Mouse (Mus musculus) embryonic facial prominence, embryonic 10.5 days (tissue): ENCODE data around the gene Gnb4. TPM values are rescaled to one million over a fixed set of nuclear protein-coding genes. Genes with fewer than 3 reads are reported as not detected.

ENCODE experiments used
- DNase-seq: peaks from one replicate; pipeline ENCODE4 v3.0.0-alpha.2; 2017; ENCODE audit warnings: low spot score
- H3K27ac ChIP-seq: fragments of 300-500 bp; sonication (generic); replicated peaks from 2 replicates; pipeline ENCODE4 v1.5.1; 2016; ENCODE audit warnings: mild to moderate bottlenecking
- H3K27me3 ChIP-seq: fragments of 300-500 bp; sonication (generic); replicated peaks from 2 replicates; pipeline ENCODE4 v1.6.1; 2016; ENCODE audit warnings: low read depth, mild to moderate bottlenecking; ENCODE audit not compliant: poor library complexity, severe bottlenecking
- H3K36me3 ChIP-seq: fragments of 300-500 bp; sonication (generic); replicated peaks from 2 replicates; pipeline ENCODE4 v1.6.1; 2016; ENCODE audit warnings: mild to moderate bottlenecking, moderate library complexity
- H3K4me1 ChIP-seq: fragments of 300-500 bp; sonication (generic); 2 replicates; pipeline ENCODE4 v1.6.1; 2016
- H3K4me3 ChIP-seq: fragments of 300-500 bp; sonication (generic); 2 replicates; pipeline ENCODE4 v1.5.1; 2016; ENCODE audit warnings: mild to moderate bottlenecking, moderate library complexity
- H3K9me3 ChIP-seq: fragments of 300-500 bp; sonication (generic); 2 replicates; pipeline ENCODE4 v1.6.1; 2016; ENCODE audit warnings: mild to moderate bottlenecking
- WGBS: fragments of 180-500 bp; shearing (Covaris S2); methylation state at CpG from one replicate; pipeline ENCODE4 v1.1.7; 2016; 5-methylcytosine and 5-hydroxymethylcytosine counted together
- polyA plus RNA-seq: library from polyadenylated mRNA; unstranded; fragments of >200 nt; fragmentation: Nextera tagmentation; extraction: Ambion mirVana; gene quantifications from 2 replicates; pipeline ENCODE4 v1.2.1, GENCODE M21; 2016

Gene Gnb4
- polyA plus RNA-seq, 1 experiment from 2014 or later, result 44.1 TPM

DNA sequence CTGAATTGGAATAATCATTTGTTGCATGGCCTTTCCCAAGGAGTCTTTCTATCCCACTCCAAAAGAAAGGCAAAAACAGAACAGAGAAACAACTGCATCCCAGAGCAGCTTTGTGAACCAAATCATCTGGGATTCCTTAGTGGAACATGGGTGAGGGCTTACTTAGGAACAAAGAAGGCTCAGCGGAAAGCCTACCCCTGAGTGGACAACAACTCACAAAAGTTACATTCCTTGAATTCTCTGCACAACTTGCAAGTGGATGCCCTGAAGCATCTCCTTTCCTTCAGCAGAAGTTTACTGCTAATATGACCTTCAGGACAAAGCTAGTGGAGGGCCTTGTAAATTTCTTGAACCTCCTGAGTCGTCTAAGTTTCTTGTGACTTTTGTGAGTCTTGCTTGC is 28.4 kb upstream of the Gnb4 start:
- Histone ChIP-seq H3K4me1 (no peaks in the 10 kb centered on the region), H3K9me3 (no peaks in the 10 kb centered on the region), H3K36me3 (no peaks in the 10 kb centered on the region), H3K27me3 (no peaks in the 10 kb centered on the region), H3K4me3 (no peak overlapping the region), H3K27ac (no peak overlapping the region)
- DNase-seq, result no peak
- WGBS, result 76% methylated on average over 2 of the region's 2 CpGs

DNA sequence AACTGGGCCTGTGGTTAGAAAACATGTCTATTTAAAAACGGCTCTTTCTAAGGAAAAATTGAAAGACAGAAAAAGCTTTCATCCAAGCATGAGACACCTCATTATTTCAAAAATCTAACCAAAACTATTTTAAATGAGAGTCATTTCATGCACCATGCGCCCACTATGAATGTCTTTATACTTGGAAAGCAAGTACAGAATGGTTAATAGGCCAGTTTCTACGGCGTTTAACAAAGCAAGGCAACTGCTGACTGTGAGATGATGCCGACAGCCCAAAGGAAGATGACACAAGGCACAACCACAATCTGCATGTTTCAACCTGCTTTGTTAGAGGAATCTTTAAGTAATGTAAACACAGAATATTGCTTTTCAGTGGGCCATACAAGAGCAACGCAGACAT is 25.7 kb upstream of the Gnb4 start:
- Histone ChIP-seq H3K27me3 (no peaks in the 10 kb centered on the region), H3K36me3 (no peaks in the 10 kb centered on the region), H3K4me3 (no peak overlapping the region), H3K27ac (no peak overlapping the region), H3K4me1 (no peaks in the 10 kb centered on the region), H3K9me3 (no peaks in the 10 kb centered on the region)
- WGBS, result 88% methylated on average over 6 of the region's 6 CpGs
- DNase-seq, result no peak

DNA sequence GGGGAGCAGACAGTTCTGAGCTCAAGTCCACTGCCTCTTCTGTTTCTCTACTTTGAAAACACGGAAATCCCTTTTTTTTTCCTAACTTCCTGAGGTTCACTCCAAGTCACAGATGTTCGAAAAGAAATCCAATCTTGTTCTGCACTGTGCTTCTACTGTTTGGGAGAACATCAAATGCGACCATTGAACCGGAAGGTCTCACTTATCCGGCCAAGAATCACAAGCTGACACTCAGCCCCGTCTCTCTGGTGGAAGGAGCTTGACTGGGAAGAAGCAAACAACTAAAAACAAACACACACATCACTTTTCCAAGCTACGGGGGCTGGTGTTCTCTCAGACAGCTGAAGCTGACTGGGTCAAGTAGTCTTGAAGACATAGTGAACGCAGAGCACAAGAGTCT is 21.9 kb upstream of the Gnb4 start:
- Histone ChIP-seq H3K36me3 (no peaks in the 10 kb centered on the region), H3K9me3 (no peaks in the 10 kb centered on the region), H3K4me3 (no peak overlapping the region), H3K27ac (no peak overlapping the region), H3K4me1 (no peaks in the 10 kb centered on the region), H3K27me3 (no peaks in the 10 kb centered on the region)
- 74% methylated on average over 8 of the region's 8 CpGs for WGBS
- no peak for DNase-seq

DNA sequence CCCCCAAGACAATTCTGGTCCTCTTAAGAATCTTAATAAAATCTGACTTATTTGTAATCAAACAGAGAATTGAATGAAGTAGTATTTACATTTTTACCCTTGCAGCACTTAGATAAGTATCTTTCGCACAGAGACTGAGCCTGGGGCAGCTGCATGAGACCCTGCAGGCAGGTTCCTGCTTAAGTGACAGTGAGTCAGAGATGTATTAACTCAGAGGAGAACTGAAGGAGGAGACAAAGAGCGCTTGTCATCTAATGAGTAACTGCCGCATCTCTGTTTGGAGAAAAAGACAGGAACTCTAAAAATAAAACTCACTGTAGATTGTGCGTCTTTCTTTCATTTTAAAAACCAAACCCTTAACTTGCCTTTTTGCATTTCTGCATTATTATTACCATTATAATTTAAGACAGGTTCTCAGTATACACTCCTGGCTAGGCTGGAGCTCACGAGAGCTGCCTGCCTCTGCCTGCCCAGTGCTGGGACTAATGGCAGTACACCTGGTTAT is 16.4 kb upstream of the Gnb4 start:
- WGBS, result 73% methylated on average over 5 of the region's 5 CpGs

DNA sequence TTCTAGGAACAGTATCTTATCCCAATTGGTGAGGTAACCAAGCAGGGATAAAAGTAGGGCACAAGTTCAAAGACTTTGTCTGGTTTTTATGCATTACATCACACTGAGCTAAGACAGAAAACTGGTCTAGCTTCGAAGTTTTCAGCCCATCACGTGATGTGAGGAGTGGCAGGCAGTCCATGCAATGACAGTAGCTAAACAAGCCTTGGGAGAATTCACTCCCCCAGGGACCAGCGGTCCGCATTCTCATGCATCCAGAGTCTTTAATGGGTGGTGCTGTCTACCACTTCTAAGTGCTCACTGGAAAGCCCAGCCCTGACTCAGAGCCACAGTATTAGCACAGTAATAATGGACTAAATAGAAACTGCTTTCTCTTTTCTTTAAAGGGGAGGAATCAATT is 13.8 kb upstream of the Gnb4 start:
- no peaks in the 10 kb centered on the region for H3K9me3 ChIP-seq
- no peak overlapping the region for H3K27ac ChIP-seq
- 72% methylated on average over 4 of the region's 4 CpGs for WGBS
- no peaks in the 10 kb centered on the region for H3K27me3 ChIP-seq
- H3K4me3 ChIP-seq, result no peak overlapping the region
- H3K4me1 ChIP-seq, result no peaks in the 10 kb centered on the region
- H3K36me3 ChIP-seq, result no peaks in the 10 kb centered on the region
- DNase-seq, result no peak

More for the DNA sequence above, 16.4 kb upstream of the Gnb4 start:
- Histone ChIP-seq H3K27ac (no peak overlapping the region), H3K36me3 (no peaks in the 10 kb centered on the region), H3K4me3 (no peak overlapping the region), H3K27me3 (no peaks in the 10 kb centered on the region), H3K9me3 (no peaks in the 10 kb centered on the region), H3K4me1 (no peaks in the 10 kb centered on the region)
- DNase-seq, result no peak

DNA sequence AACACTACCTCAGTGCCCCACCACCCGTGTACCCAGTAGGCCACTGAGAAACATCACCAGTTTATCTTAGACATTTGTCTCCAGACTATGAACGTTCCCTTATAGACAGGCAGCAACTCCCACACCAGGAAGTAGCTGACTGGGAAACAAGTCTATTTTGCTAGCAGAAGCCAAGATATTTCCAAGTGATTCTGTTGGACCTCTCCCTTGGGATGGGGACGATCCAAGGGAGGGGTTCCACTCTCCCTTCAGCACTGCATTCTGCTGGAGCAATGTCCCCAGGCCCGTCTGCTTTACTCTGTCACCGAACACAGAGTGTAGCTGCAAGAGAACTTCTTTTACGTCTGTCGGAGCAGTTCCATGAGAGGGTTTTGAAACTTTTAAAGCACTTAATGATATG is 11.8 kb upstream of the Gnb4 start:
- H3K27me3 ChIP-seq, result no peaks in the 10 kb centered on the region
- H3K27ac ChIP-seq, result no peak overlapping the region
- H3K4me3 ChIP-seq, result no peak overlapping the region
- H3K36me3 ChIP-seq, result no peaks in the 10 kb centered on the region
- no peaks in the 10 kb centered on the region for H3K4me1 ChIP-seq
- no peak for DNase-seq
- no peaks in the 10 kb centered on the region for H3K9me3 ChIP-seq
- 80% methylated on average over 7 of the region's 7 CpGs for WGBS

DNA sequence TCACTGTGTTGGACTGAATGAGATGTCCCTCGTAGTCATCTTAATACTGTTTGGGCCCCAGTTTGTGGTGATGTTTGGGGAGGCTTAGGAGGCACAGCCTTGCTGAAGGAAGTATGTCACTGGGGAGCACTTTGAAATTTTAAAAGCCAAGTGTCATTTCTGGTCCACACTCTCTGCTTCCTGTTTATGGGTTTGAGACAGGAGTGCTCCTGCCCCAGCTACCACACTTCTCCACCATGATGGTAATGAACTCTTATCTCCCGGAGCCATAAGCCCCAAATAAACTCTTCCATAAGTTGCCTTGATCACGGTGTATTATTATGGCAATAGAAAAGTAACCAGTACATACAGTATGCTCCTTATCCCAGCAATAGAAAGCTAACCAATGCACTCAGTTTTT is 5.7 kb upstream of the Gnb4 start:
- Histone ChIP-seq H3K4me1 (peaks cover 4% of the 10 kb centered on the region), H3K27ac (no peak overlapping the region), H3K27me3 (no peaks in the 10 kb centered on the region), H3K9me3 (no peaks in the 10 kb centered on the region), H3K36me3 (no peaks in the 10 kb centered on the region), H3K4me3 (no peak overlapping the region)
- WGBS, result 91% methylated on average over 3 of the region's 3 CpGs
- no peak for DNase-seq

DNA sequence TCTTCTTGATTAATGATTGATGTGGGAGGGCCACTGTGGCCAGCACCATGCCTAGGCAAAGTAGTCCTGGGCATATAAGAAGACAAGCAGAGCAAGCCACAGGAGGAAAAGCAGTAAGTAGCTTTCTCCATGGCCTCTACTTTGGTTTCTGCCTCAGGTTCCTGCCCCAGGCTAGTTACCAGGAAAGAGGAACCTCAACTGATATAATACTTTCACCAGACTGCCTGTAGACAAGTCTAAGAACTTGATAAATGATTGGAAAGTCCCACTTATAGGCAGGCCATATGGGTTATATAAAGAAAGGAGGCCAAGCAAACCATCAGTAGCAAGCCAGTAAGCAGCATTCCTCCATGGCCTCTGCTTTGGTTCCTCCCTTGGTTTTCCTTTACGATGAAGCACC is 5.3 kb upstream of the Gnb4 start:
- no peaks in the 10 kb centered on the region for H3K27me3 ChIP-seq
- H3K4me1 ChIP-seq, result peaks cover 9% of the 10 kb centered on the region
- H3K9me3 ChIP-seq, result no peaks in the 10 kb centered on the region
- no peak for DNase-seq
- WGBS, result 92% methylated on average over 1 of the region's 1 CpGs
- H3K4me3 ChIP-seq, result no peak overlapping the region
- no peaks in the 10 kb centered on the region for H3K36me3 ChIP-seq
- H3K27ac ChIP-seq, result no peak overlapping the region

DNA sequence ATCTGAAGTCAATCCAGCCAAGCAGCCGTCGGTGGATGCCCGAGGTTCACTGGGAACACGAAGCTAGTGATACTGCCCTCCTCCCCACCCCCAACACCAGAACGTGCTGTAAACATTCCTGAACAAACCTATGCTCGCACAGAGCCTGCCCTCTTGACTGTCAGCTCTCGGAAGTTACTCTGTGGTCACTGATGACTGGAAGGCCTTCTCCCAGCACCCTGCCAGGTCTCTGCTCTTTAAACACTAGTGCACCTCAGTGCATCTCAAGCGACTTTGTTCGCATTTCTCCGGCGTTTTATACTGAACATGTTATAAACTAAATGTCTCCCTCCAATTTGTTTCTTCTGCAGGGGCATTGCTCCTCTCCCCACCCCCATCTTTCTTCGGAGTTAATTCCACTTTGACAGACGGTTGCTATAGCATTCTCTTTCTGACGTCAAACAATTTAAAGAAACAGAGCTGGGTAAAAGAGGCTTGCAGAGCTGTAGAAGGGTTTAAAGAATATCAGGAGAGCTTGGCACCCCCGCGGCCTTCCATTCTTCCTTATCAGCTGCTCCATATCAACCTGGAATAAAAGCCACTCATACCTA is 763 bp upstream of the Gnb4 start:
- DNase-seq, result no peak
- Histone ChIP-seq H3K27ac (peak overlapping the region; percentile 87), H3K27me3 (no peaks in the 10 kb centered on the region), H3K9me3 (no peaks in the 10 kb centered on the region), H3K4me1 (peaks cover 17% of the 10 kb centered on the region), H3K36me3 (no peaks in the 10 kb centered on the region), H3K4me3 (peak overlapping the region; percentile 83)
- 27% methylated on average over 16 of the region's 16 CpGs for WGBS

DNA sequence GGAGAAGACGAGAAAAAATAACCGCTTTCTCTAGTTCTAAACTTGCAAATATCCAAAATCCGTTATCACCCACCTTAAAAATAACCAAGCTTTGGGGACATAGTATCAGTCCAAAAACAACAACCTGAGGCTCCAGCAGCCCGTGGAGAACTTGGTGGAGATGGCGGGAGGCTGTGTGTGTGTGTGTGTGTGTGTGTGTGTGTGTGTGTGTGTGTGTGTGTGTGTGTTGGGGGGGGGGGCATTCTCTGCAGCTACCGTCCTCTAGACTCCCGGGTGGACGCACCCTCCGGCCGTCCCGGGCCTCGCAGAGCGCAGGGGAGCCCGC is 417 bp downstream of the Gnb4 start:
- Histone ChIP-seq H3K27me3 (no peaks in the 10 kb centered on the region), H3K36me3 (no peaks in the 10 kb centered on the region), H3K4me3 (peak overlapping the region; percentile 83), H3K27ac (peak overlapping the region; percentile 87), H3K9me3 (no peaks in the 10 kb centered on the region), H3K4me1 (peaks cover 17% of the 10 kb centered on the region)
- 11% methylated on average over 13 of the region's 14 CpGs for WGBS
- DNase-seq, result no peak

DNA sequence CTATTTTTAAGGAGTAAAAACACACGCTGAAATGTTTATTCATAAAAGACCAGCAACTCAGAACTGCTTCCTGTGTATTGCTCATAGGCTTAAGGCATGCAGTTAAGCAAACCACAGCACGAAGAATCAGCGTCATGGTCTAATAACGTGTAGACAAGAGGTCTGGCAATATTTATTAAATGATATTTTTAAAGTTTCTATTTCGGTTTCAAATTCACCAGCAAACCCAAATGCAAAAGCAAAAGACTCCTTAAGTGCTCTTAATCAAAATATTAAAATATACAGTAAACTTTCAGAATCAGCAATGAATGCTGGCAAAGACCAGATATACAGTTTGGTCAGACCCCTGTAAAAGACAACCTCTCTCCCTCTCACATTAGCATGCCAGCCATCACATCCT is 1.0 kb downstream of the Gnb4 start:
- Histone ChIP-seq H3K27ac (no peak overlapping the region), H3K4me3 (peak overlapping the region; percentile 83), H3K27me3 (no peaks in the 10 kb centered on the region), H3K9me3 (no peaks in the 10 kb centered on the region), H3K36me3 (no peaks in the 10 kb centered on the region), H3K4me1 (peaks cover 20% of the 10 kb centered on the region)
- 75% methylated on average over 5 of the region's 5 CpGs for WGBS
- no peak for DNase-seq

DNA sequence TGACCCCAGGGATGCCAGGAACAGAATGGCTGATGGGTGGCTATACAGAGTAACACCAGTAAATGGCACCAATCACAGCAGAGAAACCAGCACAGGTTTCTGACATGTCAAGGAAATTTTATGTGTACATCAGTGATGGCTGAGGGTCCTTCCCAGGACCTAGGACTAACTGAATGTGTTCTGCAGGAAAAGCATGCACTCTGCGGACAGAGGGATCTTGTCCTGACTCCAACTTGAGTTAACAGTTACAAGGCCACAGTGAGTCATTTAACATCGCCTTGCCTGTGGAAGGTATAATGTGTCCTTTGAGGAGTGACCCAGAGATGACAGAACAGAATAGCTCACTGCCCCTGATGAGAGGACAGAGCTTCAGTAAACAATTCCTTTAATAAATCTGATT is 1.6 kb downstream of the Gnb4 start:
- Histone ChIP-seq H3K36me3 (no peaks in the 10 kb centered on the region), H3K27ac (no peak overlapping the region), H3K4me1 (peaks cover 20% of the 10 kb centered on the region), H3K27me3 (no peaks in the 10 kb centered on the region), H3K9me3 (no peaks in the 10 kb centered on the region), H3K4me3 (no peak overlapping the region)
- no peak for DNase-seq
- WGBS, result 71% methylated on average over 2 of the region's 2 CpGs

DNA sequence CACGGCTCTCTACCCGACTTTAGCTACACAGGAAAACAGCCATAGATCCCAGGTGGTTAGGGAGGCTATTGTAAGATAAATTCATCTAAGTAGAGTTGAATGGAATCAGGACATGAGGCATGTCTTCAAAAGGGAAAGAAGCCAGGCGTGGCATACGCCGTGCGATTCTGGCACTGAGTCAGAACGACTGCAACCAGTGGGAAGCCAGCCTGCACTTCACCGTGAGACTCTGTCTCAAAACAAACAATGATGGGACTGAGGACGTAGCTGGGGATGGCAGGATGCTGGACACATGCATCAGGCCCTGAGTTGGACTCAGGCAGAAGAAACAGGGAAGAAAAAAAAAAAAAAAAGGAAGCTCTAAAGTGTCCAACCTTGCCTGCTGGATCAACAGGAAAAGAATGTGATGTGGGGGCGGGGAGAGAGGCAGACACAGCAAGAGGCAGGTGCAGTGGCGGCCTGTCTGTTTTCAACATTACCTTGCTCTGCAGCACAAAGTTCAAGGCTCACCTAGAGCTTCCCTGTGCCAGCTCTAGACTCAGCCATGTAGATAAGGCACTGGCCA is 4.7 kb downstream of the Gnb4 start:
- 85% methylated on average over 11 of the region's 11 CpGs for whole genome bisulfite sequencing
- H3K27ac ChIP-seq, result no peak overlapping the region
- H3K4me3 ChIP-seq, result no peak overlapping the region
- no peaks in the 10 kb centered on the region for H3K27me3 ChIP-seq
- no peak for DNase-seq
- no peaks in the 10 kb centered on the region for H3K36me3 ChIP-seq
- peaks cover 12% of the 10 kb centered on the region; the same call in 1 of the 2 replicates for H3K4me1 ChIP-seq
- H3K9me3 ChIP-seq, result no peaks in the 10 kb centered on the region
